Mouse (Mus musculus) intestine, embryonic 16.5 days (tissue): Measurements from ENCODE around the gene Pyroxd2. TPM values are rescaled to one million over a fixed set of nuclear protein-coding genes. Genes with fewer than 3 reads are reported as not detected.

Experiments
- ATAC-seq: fragments of 200-750 bp; cut with Nextera tagmentation; 2 replicates; pipeline ENCODE4 v1.8.0; 2017; ENCODE audit warnings: moderate TSS enrichment, moderate library complexity
- H3K27ac ChIP-seq: fragments of 300-500 bp; sonication (generic); 2 replicates; pipeline ENCODE4 v1.5.1; 2014; ENCODE audit warnings: mild to moderate bottlenecking, low read length
- H3K27me3 ChIP-seq: fragments of 300-500 bp; sonication (generic); replicated peaks from 2 replicates; pipeline ENCODE4 v1.6.1; 2014; ENCODE audit warnings: low read length, control low read depth, mixed read lengths; ENCODE audit not compliant: control insufficient read depth, insufficient read depth
- H3K36me3 ChIP-seq: fragments of 300-500 bp; sonication (generic); 2 replicates; pipeline ENCODE4 v1.6.1; 2014; ENCODE audit warnings: low read length, control low read depth; ENCODE audit not compliant: control insufficient read depth, insufficient read depth
- H3K4me1 ChIP-seq: fragments of 300-500 bp; sonication (generic); 2 replicates; pipeline ENCODE4 v1.6.1; 2014; ENCODE audit warnings: low read length, control low read depth, mixed read lengths; ENCODE audit not compliant: control insufficient read depth, insufficient read depth
- H3K4me2 ChIP-seq: fragments of 300-500 bp; sonication (generic); 2 replicates; pipeline ENCODE4 v1.6.1; 2014; ENCODE audit warnings: low read depth, low read length, control low read depth
- H3K4me3 ChIP-seq: fragments of 300-500 bp; sonication (generic); 2 replicates; pipeline ENCODE4 v1.5.1; 2014; ENCODE audit warnings: mild to moderate bottlenecking, low read length
- H3K9ac ChIP-seq: fragments of 300-500 bp; sonication (generic); 2 replicates; pipeline ENCODE4 v1.6.1; 2014; ENCODE audit warnings: low read depth, low read length
- H3K9me3 ChIP-seq: fragments of 300-500 bp; sonication (generic); 2 replicates; pipeline ENCODE4 v1.6.1; 2016; ENCODE audit warnings: low read length, control low read depth; ENCODE audit not compliant: control insufficient read depth
- WGBS: fragments of 180-500 bp; shearing (Covaris S2); extraction: QIAGEN DNeasy Blood & Tissue Kit; methylation state at CpG from one replicate; pipeline ENCODE4 v1.1.7; 2014; 5-methylcytosine and 5-hydroxymethylcytosine counted together
- polyA plus RNA-seq: library from polyadenylated mRNA; unstranded; fragments of >200 nt; fragmentation: Nextera tagmentation; extraction: Ambion mirVana; gene quantifications from 2 replicates; pipeline ENCODE4 v1.2.1, GENCODE M21; 2015

Gene Pyroxd2
- polyA plus RNA-seq, 1 experiment from 2014 or later: 11.0 TPM

DNA sequence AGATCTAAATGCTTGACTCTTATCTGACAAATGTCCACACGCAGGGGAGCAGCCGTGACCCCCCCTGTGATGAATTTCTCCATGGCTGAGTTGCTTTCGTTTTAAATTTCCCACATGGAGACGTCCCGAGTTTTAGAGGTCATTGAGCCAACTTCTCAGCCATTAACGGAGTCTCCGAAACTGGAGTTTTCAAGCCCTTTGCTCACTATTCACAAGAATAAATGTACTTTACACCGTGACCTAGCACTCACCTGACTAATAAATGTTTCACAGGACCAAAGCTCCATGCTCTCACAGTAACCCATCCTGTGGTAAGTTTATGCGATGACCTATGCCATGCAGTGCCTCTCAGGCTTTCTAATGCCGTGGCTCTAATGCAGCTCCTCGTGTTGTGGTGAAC is 2.4 kb downstream of the Pyroxd2 start:
- H3K4me2 ChIP-seq: no peak overlapping the region
- no peak for ATAC-seq
- 0 out of 2 replicates have a peak overlapping the region, but pooled peaks have one; percentile 6 for H3K9ac ChIP-seq
- peaks cover 20% of the 10 kb centered on the region for H3K4me1 ChIP-seq
- H3K4me3 ChIP-seq: no peak overlapping the region
- no peaks in the 10 kb centered on the region for H3K27me3 ChIP-seq
- no peaks in the 10 kb centered on the region for H3K9me3 ChIP-seq
- no peaks in the 10 kb centered on the region for H3K36me3 ChIP-seq
- H3K27ac ChIP-seq: peak overlapping the region; percentile 59; the same call in 1 of the 2 replicates
- WGBS: 61% methylated on average over 11 of the region's 11 CpGs

DNA sequence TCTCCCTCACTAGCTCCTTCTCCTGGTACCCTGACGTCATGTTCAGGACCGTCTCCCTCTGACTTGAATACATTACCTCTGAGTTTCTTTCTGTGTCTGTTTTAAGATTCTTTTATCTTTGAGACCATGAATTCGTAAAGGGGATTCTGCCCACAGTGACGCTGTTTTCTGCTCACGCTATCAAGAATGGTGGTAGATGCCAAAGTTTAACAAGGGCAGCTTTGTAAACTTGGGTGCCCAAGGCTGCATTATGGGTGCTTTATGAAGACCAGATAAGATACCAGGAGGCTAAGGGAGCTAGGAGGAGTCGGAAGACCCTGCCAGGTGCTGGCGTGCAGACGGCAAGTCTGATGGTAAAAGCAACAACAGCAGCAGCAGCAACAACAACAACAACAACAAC is 5.9 kb downstream of the Pyroxd2 start:
- no peak for ATAC-seq
- H3K27me3 ChIP-seq: no peaks in the 10 kb centered on the region

GRCm38 (mm10) chr19:42745869-42746224 is 6.7 kb downstream of the Pyroxd2 start:
- 61% methylated on average over 4 of the region's 4 CpGs for WGBS
- H3K36me3 ChIP-seq: no peaks in the 10 kb centered on the region

More for the DNA sequence above, 5.9 kb downstream of the Pyroxd2 start:
- Histone ChIP-seq H3K4me3 (no peak overlapping the region), H3K27ac (no peak overlapping the region), H3K4me1 (peaks cover 22% of the 10 kb centered on the region), H3K4me2 (no peak overlapping the region), H3K9ac (no peak overlapping the region), H3K9me3 (no peaks in the 10 kb centered on the region), H3K36me3 (no peaks in the 10 kb centered on the region)
- WGBS: 89% methylated on average over 8 of the region's 8 CpGs

GRCm38 (mm10) chr19:42745084-42745868 is 7.3 kb downstream of the Pyroxd2 start:
- ATAC-seq: no peak
- peaks cover 27% of the 10 kb centered on the region for H3K4me1 ChIP-seq
- H3K27me3 ChIP-seq: no peaks in the 10 kb centered on the region
- H3K4me2 ChIP-seq: no peak overlapping the region
- 0 out of 2 replicates have a peak overlapping the region, but pooled peaks have one; percentile 16 for H3K27ac ChIP-seq
- H3K9ac ChIP-seq: no peak overlapping the region
- H3K4me3 ChIP-seq: no peak overlapping the region
- WGBS: 53% methylated on average over 9 of the region's 9 CpGs
- no peaks in the 10 kb centered on the region for H3K9me3 ChIP-seq
- no peaks in the 10 kb centered on the region for H3K36me3 ChIP-seq

More at GRCm38 (mm10) chr19:42745869-42746224, 6.7 kb downstream of the Pyroxd2 start:
- ATAC-seq: no peak
- H3K4me2 ChIP-seq: no peak overlapping the region
- H3K27ac ChIP-seq: no peak overlapping the region
- H3K4me3 ChIP-seq: no peak overlapping the region
- no peak overlapping the region for H3K9ac ChIP-seq
- peaks cover 25% of the 10 kb centered on the region for H3K4me1 ChIP-seq
- H3K27me3 ChIP-seq: no peaks in the 10 kb centered on the region
- H3K9me3 ChIP-seq: no peaks in the 10 kb centered on the region

- H3K27me3 ChIP-seq: no peaks in the 10 kb centered on the region
- peaks cover 28% of the 10 kb centered on the region for H3K4me1 ChIP-seq
- H3K4me2 ChIP-seq: no peak overlapping the region
- no peak overlapping the region for H3K4me3 ChIP-seq
- WGBS: 15% methylated on average over 4 of the region's 4 CpGs
- H3K9ac ChIP-seq: no peak overlapping the region
- no peaks in the 10 kb centered on the region for H3K9me3 ChIP-seq
- ATAC-seq: peak; percentile 57
- H3K27ac ChIP-seq: peak overlapping the region; percentile 16; the same call in 1 of the 2 replicates
- H3K36me3 ChIP-seq: no peaks in the 10 kb centered on the region
Observed at GRCm38 (mm10) chr19:42744162-42744586, 8.4 kb downstream of the Pyroxd2 start.

GRCm38 (mm10) chr19:42743261-42743660 is 9.3 kb downstream of the Pyroxd2 start:
- ATAC-seq: no peak
- 75% methylated on average over 16 of the region's 16 CpGs for WGBS
- Histone ChIP-seq H3K4me2 (no peak overlapping the region), H3K36me3 (no peaks in the 10 kb centered on the region), H3K4me3 (no peak overlapping the region), H3K9me3 (no peaks in the 10 kb centered on the region), H3K27me3 (no peaks in the 10 kb centered on the region), H3K27ac (no peak overlapping the region), H3K4me1 (peaks cover 28% of the 10 kb centered on the region), H3K9ac (no peak overlapping the region)

DNA sequence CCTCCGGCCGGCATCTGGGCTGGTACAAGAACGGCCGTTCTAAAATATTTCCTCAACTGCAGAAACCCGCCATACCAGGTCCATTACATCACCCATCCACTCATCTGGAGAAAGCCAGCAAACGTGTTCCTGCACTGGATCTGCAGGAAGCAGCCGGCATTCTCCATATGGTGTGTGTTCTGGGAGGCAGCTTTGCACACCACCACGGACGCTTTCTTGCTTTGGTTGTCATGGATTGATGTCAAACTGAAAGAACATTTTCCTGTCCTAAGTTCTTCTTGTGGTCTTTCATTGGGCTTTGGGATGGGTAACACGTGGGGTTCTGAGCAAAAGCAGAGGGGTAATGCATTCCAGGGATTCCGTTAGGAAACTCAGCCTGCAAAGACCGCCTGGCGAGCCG is 10.7 kb downstream of the Pyroxd2 start:
- WGBS: 48% methylated on average over 14 of the region's 14 CpGs
- H3K27ac ChIP-seq: peak overlapping the region; percentile 60; the same call in 1 of the 2 replicates

GRCm38 (mm10) chr19:42740163-42740899 is 12.2 kb downstream of the Pyroxd2 start:
- 81% methylated on average over 8 of the region's 8 CpGs for WGBS
- no peak overlapping the region for H3K27ac ChIP-seq
- no peaks in the 10 kb centered on the region for H3K36me3 ChIP-seq
- peak; percentile 14; the same call in 1 of the 2 replicates for ATAC-seq
- H3K4me2 ChIP-seq: no peak overlapping the region
- 0 out of 2 replicates have a peak overlapping the region, but pooled peaks have one; percentile 13 for H3K9ac ChIP-seq
- H3K9me3 ChIP-seq: no peaks in the 10 kb centered on the region
- no peaks in the 10 kb centered on the region for H3K27me3 ChIP-seq
- peaks cover 28% of the 10 kb centered on the region for H3K4me1 ChIP-seq
- no peak overlapping the region for H3K4me3 ChIP-seq

More for the DNA sequence above, 10.7 kb downstream of the Pyroxd2 start:
- no peaks in the 10 kb centered on the region for H3K9me3 ChIP-seq
- ATAC-seq: peak; percentile 18; the same call in 1 of the 2 replicates
- H3K27me3 ChIP-seq: no peaks in the 10 kb centered on the region
- H3K4me1 ChIP-seq: peaks cover 28% of the 10 kb centered on the region
- H3K36me3 ChIP-seq: no peaks in the 10 kb centered on the region
- H3K4me2 ChIP-seq: no peak overlapping the region
- H3K9ac ChIP-seq: no peak overlapping the region
- H3K4me3 ChIP-seq: no peak overlapping the region

- Histone ChIP-seq H3K9me3 (no peaks in the 10 kb centered on the region), H3K4me3 (no peak overlapping the region), H3K27ac (no peak overlapping the region), H3K9ac (no peak overlapping the region), H3K27me3 (no peaks in the 10 kb centered on the region), H3K4me1 (peaks cover 24% of the 10 kb centered on the region), H3K4me2 (no peak overlapping the region), H3K36me3 (no peaks in the 10 kb centered on the region)
- peak; percentile 30; the same call in 1 of the 2 replicates for ATAC-seq
- WGBS: 58% methylated on average over 6 of the region's 6 CpGs
Observed at GRCm38 (mm10) chr19:42739734-42740133, 12.8 kb downstream of the Pyroxd2 start.
